Mouse (Mus musculus) testis, adult 10 weeks (tissue): ENCODE results near the gene Atp6ap2. TPM values are rescaled to one million over a fixed set of nuclear protein-coding genes. Genes with fewer than 3 reads are reported as not detected.

ENCODE experiments used
- polyA plus RNA-seq: library from polyadenylated mRNA; stranded (reverse); fragments of 350-450 nt; fragmentation: Illumina TruSeq; extraction: RNeasy Lipid Tissue Mini Kit (QIAGEN cat#74804); gene quantifications from one replicate; pipeline ENCODE4 v1.2.3, GENCODE M21; 2014; ENCODE audit warnings: low read depth, low replicate concordance

The Atp6ap2 gene
- 28.9 TPM for polyA plus RNA-seq

GRCm38 (mm10) chrX:12587192-12587957 lies at the start of gene Atp6ap2:
TSS of gene Atp6ap2 (plus strand) at chrX:12587801.

Other genes with a start within 250 kb of the Atp6ap2 start
- gene 1810030O07Rik, start 85.9 kb downstream of the Atp6ap2 start, polyA plus RNA-seq = 6.2 TPM
- gene Med14, start 174.3 kb downstream of the Atp6ap2 start, polyA plus RNA-seq = 13.4 TPM